Mouse (Mus musculus) CD8-positive naive resting alpha-beta T cell, adult 57 days (primary cell): Measurements from ENCODE around the gene Sgip1. TPM values are rescaled to one million over a fixed set of nuclear protein-coding genes. Genes with fewer than 3 reads are reported as not detected.

Source experiments
- total RNA-seq: library from RNA; stranded (reverse); gene quantifications from one replicate; pipeline ENCODE4 v1.2.4, GENCODE M21; 2023

Gene Sgip1
- 0.92 TPM for total RNA-seq

DNA sequence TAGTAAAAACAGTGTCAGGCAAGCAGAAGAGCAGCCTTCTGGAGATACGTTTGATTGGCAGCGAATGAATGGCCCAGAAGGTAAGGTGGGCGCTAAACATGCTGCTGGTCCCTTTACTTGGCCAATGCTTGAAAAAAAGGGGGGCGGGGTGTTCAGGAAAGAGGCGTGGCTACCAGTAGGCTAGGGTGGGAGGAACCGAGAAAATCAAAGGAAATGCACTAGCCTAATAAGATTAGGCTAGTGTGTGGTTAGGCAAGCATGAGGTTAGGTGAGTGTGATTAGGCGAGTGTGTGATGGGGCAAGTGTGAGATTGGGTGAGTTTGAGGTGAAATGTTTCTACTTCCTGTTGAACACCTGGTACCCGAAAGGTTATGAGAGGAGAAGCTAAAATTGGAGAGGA is at the start of gene Sgip1:
Sgip1 (plus strand) TSS at position 11 of the 400 bp plus-strand sequence.

DNA sequence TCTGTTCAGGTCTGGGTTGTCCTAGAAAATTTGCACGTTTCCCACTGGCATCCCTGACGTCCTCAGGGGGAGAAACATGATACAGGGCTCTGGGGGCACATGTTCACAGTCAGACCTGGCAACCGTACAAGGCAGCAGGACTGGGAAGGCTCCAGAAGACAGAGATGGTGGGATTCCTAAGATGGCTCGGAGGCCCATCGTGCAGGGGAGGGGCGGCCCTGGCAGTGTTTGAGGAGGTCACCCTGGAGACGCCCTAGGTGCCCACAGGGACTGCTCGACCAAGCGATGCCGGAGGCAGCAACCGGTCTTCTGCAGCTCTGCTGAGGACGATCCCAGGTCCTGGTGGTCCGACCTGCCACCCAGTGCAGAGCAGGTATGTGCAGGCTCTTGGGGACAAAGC is 237.3 kb downstream of the Sgip1 start, which contains the start of gene Tctex1d1:
Tctex1d1 (plus strand) TSS at position 167 of the 400 bp plus-strand sequence.

Other genes starting within 250 kb of the Sgip1 start
- not detected for gene Tctex1d1, start 237.3 kb downstream of the Sgip1 start, total RNA-seq